Mouse (Mus musculus) left cerebral cortex, postnatal 36 days (tissue): Measurements from ENCODE around the gene Adgrg1. TPM values are rescaled to one million over a fixed set of nuclear protein-coding genes. Genes with fewer than 3 reads are reported as not detected.
A peak's percentile ranks its signal among the peaks of the same experiment; 100 is the strongest.

Experiments
- DNase-seq, 2 experiments: peaks; one replicate each; pipeline ENCODE4 v3.0.0; 2021 to 2022; ENCODE audit warnings: low spot score in 2 of 2, mixed read lengths in 1 of 2
- intact Hi-C: fragments of 180-260 bp; cut with DNase I; formaldehyde crosslinking; loops from one replicate; pipeline ENCODE4 v1.15.1; 2025
- total RNA-seq, 2 experiments: library from RNA; stranded (reverse); gene quantifications; 2 replicates each; pipeline ENCODE4 v1.2.3; 2021

Adgrg1 gene
- total RNA-seq, 2 experiments from 2014 or later: 73.3 to 74.2 TPM

DNA sequence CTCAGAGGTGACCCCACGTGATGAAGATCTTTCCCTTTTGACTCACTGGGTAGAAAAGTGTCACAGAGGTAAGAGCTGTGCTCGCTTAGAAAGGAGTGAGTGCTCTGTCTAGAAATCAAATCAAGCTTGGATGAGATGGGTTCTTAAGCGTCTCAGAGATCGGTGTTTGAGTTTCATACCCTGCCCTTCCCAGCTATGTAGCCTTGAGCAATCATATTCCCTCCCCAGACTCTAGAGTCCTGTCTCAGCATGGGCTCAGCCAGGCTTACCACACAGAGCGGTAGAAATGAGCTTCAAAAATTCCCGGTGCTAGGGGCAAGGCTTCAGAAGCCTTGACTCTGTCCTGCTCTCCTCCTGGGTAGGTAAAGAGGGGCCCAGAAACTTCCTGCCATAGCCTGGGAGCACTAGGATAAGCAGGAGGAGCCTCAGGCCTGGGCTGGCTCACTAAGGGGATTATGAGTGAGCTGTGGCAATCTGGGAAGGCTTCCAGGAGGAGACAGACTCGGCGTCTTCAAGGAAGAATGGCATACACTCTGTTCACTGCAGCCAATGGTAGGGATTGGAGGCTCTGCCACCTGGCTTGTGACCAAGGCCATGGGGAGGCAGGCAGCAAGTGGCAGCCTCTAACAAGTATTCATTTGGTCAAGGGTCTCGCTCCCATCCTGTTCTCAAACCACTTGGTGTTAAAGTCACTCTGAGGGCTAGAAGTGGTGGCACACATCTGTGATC lies 18.6 kb downstream of the Adgrg1 start:
- intact Hi-C loops: loop anchor here (5.0 kb wide), 1 partner anchor 121 kb away; no protein-coding TSS in a partner anchor
- no peak for DNase-seq

DNA sequence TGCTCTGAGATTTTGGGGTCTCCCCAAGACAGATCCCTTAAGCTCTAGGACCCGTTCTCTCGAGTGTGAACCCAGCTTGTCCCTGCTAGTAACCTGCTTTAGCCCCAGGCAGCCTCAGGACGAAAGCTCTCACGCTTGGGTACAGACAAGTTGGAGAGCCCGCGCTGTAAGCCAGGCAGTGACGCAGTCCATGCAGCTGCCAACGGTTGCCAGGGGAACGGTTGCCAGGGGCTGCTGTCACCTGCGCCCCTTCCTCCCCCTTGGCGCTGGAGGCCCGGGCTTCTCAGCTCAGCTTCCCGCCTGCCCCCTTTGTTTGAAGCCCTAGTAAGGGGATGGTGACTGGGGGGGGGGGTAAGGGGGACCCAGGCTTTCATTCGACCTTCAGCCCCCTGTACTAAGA lies 19.5 kb downstream of the Adgrg1 start:
- intact Hi-C loops: loop anchor here (5.0 kb wide), 1 partner anchor 122 kb away; no protein-coding TSS in a partner anchor

DNA sequence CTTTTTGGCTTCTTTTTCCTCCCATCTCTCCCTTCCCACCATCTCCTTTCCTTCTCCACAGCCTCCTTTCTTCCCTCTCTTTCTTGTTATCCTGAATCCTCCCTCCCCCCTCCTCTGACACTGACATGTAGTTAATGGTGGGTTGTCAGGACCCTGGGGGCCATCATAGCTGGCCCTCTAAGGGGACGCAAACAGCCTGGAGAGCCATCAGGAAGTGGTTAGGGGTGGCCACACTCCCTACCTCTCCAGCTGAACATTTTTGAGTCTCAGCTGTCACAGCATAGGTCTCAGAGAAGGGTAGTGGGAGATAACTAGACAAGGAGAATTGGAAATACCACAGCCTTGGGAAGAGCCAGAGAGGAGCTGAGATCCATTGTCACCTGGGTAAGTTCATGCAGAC lies 20.0 kb downstream of the Adgrg1 start:
- DNase-seq: no peak
- intact Hi-C loops: loop anchor here (5.0 kb wide), 1 partner anchor 122 kb away; no protein-coding TSS in a partner anchor

More for the DNA sequence above, 19.5 kb downstream of the Adgrg1 start:
- peak; percentile 64 for DNase-seq

DNA sequence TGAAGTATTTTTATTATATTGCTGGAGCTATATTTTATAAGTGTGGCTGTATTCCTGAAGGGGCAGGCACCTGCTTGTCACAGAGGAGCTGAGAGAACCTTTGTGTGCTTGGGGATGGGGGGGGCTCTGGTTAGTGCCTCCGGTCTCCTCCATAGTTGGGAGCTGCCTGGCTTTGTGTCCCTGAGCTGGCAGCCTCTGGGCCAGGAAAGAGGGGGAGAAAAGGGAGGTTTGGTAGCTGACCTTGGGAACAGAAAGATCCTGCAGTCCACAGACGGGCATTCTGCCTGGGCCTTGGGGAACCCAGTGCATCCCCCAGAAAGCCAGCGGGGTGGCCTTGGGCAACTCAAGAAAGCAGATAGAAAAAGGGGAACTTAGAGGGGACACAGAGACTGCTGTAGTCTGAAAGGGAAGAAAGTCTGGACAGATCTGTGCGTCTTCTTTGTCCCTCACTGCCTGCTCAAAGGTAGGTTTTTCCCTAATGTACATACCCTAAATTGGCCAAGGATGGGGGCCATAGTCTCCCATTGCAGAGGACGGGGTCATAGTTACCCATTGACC lies 20.9 kb downstream of the Adgrg1 start:
- DNase-seq: no peak
- intact Hi-C loops: no loop called here

DNA sequence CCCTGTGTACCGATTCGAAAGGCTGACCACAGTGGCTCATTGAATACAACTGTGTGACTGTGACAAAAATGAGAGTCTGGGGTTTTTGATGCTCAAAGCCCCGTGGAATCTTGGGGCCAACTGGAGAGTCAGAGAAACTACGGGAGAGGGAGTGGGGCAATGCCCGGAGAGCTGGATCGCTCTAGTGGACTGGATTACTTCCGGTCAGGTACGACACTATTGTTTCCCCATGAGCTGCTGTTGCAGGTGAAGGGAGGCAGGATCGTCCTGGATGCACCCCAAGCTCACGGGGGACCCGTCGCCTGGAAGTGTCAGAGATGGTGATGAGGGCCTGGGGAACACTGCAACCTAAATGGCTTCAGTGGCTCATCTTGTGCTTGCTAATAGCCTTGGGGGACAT lies 21.5 kb downstream of the Adgrg1 start:
- DNase-seq: no peak
- intact Hi-C loops: no loop called here

DNA sequence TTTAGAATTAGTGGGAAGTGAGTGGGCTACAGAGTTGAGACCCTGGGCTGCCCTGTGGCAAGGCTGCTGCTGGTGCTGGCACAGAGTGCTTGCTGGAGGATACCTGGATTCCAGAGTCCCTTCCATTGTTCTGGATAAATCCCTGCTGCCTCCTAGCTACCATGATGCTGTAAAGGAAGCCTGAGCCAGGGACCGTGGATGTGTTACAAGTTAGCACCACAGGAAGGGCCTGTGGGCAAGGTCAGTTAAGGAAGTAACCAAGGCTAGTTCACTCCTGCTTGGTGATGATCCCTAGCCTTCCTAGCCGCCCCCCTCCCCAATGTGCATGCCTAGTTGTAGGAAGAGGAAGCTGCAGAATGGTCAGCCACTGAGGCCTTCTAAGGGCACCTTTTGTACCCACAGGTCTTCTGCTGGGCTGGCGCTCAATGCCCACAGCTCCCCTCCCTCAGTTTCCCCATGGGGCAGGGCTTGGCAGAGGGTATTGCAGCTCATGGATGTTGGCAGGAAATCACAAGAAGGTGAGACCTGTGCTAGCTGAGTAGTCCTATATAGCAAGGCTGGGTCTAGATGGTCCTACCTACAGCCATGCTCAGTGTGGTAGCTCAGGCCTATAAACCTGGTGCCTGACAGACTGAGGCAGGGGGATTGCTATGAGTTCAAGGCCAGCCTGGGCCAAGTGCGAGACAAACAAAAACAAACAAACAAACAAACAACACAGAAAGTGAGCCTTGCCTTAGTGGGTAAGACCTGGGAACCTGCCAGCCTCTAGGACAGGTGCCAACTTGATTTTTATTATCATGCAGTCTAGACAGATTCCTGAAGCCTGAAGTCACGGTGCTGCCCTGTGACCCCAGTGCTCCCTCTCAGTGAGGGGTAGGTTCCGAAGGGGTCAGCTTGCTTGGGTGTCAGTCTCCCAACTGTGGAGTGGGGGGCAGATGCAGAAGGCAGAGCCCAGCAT lies 22.6 kb downstream of the Adgrg1 start:
- intact Hi-C loops: no loop called here
- no peak for DNase-seq

DNA sequence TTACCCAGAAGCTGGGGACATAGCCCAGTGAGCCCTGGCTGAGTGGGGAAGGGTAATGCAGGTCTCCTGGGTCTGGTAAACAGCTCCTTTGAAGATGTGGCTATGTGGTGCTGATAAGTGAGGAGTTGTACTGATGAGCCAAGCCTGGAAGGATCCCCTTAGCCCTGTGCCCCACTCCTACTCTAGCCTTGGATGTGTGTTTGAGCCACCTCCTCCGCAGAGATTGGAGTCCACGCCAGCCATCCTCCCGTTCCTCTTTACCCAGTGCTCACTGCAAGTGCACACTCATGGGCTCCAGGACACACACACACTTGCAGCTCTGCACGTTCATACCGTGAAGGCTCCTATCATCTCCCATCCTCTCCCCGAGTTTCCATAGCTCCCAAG lies 23.3 kb downstream of the Adgrg1 start:
- intact Hi-C loops: no loop called here

DNA sequence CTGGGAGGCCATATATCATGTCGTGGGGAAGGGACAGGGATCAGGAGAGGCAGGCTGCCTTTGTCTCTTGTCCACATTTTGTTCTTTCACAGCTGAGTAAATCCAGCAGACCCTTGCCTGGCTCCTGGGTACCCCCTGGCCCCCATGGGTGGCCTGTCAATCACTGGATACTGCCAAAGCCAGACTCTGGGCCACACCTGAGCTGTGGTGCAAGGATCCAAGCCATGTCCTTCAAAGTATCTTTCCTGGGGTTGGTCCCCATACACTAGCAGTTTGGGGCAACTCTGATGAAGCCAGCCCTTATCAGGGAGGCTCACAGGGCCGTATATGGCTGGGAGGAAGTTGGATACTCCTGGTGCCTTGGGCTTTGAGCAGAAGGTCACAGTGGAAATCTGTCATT lies 23.9 kb downstream of the Adgrg1 start:
- intact Hi-C loops: no loop called here
- DNase-seq: no peak

More for the DNA sequence above, 23.3 kb downstream of the Adgrg1 start:
- no peak for DNase-seq

DNA sequence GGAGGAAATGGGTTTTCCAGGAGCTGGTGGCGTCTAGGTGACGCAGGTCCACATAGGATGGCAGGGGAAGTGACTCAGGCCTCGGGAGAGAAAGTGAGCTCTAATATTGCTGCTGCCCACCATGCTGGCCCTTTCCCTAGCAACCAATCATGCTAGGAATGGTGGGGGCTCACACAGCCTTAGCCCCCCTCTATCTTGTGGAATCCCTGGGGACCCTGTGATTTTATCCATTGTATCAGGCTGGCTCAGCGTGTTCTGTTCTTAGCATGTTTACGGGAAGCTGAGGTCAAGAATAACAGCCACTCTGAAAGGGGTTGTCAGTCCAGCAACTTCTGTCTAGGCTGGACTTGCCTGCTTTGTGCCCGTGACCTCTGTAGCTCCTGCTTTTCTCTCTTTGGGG lies 24.5 kb downstream of the Adgrg1 start:
- intact Hi-C loops: no loop called here
- no peak for DNase-seq

DNA sequence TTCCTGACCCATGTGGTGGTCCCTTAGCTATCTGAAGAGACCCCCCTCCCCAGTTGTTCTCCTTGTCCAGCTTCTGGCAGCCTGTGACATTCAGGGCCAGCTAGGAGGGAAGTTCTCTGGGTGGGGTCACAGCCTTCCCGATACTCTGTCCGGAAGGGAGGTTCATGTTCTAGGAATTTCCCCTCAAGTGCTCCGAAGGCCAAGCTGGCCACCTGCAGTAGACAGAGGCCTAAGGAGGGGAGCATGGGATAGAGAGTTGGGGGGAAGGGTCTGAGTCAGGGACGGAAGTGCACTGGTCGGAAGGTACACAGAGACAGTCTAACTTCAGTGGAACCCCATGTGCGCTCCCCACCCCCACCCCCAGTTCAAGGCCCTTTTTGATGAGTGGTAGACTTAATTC lies 25.4 kb downstream of the Adgrg1 start:
- no peak for DNase-seq
- intact Hi-C loops: no loop called here

DNA sequence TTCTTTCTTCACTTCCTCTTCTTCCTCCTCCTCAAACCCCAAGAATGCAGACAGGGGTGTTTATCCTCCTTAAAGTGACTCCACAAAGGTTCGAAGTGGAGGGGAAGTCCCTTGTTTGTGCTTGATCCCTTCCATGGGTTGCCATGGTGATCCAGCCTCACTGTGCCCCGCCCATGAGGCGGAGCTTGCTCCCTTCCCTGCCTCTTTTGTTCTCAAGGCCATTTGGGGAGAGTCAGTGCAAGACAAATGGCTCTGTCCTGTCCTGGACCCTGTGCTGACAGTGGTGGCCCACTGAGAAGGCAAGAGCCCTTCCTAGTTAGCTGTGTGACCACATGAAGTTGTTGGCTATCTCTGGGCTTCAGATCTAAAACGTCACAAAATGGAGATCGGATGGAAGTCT lies 26.1 kb downstream of the Adgrg1 start:
- intact Hi-C loops: loop anchor here (1.0 kb wide), 1 partner anchor 50 kb away; no protein-coding TSS in a partner anchor
- DNase-seq: no peak

DNA sequence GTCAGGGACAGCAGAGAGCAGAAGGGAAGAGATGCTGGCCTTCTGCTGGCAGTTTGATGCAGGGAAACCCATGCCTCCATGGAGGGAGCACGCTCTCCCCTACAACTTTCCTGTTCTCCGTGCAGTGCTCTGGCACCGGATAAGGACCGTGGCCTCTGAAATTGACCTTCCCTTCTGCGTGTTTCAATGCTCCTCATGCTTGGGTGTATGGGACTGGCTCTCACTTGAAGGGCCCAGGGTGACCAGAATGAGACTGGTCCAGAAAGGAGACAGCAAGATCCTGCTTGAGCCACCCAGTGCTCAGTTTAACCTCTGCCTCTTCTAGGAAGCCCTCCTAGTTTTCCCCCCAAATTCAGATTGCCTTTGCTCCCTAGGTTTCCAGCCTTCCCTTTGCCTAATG lies 26.6 kb downstream of the Adgrg1 start:
- intact Hi-C loops: loop anchor here (1.0 kb wide), 1 partner anchor 51 kb away; no protein-coding TSS in a partner anchor
- no peak for DNase-seq

DNA sequence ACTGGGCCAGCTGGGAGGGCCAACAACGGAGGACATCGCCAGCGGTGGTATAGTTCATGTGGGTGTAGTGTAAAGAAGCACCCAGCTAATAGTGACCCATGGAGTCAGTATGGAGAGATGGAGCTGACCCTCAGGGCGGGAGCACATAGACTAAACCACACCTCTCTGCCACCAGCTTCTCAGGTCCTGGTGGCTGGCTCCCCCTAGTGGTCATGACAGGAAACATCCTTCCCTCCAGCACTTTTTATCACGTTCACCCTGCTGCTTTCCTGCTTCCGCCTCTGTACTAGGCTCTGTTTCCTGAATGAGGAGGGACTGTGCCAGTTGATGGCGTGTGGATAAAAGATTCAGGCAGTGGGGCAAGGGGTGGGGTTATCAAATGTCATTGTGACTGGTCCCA lies 27.1 kb downstream of the Adgrg1 start:
- peak; percentile 69 to 77 for DNase-seq
- intact Hi-C loops: loop anchor here (1.0 kb wide), 1 partner anchor 51 kb away; no protein-coding TSS in a partner anchor

DNA sequence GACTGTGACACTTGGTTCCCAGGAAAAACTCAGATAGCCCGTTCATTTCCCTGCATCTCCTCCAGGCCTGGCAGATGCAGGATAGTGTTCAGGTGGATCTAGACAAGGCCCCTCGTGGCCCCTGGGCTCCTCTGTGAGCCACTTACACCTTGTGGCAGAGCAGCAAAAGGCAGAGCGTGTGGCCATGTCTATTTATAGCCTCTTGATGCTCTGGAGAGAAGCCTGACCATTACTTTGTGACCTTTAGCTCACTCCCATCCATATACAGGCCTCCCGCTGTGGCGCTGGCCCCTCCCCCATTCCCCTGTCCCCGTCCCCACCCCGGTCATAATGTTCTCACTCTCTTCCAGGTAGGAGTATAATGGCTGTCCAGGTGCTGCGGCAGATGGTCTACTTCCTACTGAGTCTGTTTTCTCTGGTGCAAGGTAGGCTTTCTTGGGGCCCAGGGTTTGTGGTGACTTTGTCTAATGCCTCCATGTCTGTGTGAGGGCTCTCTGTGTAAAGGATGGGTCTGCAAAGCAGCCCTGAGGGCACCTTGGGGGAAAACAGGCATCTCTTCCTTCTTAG lies 27.6 kb downstream of the Adgrg1 start:
- no peak for DNase-seq
- intact Hi-C loops: no loop called here

DNA sequence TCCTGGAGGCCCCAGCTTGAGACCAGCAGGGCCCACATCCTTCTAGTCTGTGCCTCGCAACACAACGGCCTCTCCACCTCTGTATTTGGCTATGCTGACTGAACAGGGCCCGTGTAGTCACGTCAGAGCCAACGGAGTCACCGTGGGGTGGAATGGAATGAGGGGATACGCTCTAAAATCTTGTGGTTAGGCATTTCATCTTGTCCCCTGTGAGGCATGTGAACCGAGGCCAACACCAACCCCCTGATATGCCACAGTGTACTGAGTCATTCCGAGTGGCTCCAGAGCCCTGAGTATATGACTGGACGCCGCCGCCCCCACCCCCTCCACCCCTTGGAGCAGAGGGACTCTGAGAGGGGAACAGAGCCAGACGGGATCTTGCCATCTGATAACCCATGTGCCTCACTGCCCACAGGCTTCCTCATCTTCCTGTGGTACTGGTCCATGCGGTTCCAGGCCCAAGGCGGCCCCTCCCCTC lies 37.9 kb downstream of the Adgrg1 start:
- no peak for DNase-seq
- intact Hi-C loops: no loop called here

DNA sequence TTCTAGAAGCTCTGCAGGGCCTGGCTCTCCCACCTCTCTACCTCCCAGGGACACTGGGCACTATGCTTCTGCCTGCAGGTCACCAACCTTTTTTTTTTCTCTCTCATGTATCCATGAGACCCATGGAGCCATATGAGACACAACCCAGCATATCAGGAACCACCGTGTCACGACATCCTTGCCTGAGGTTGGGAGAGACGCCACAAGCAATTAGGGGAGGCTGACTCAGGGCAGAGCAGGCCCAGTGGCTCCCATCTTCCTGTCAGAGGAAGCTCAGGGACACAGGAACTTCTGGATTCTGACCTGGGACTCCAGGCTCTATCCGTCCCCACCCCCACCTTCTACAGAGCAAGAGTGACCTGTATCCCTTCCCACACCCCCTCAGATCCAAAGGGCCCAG lies 41.3 kb downstream of the Adgrg1 start:
- no peak for DNase-seq
- intact Hi-C loops: no loop called here

DNA sequence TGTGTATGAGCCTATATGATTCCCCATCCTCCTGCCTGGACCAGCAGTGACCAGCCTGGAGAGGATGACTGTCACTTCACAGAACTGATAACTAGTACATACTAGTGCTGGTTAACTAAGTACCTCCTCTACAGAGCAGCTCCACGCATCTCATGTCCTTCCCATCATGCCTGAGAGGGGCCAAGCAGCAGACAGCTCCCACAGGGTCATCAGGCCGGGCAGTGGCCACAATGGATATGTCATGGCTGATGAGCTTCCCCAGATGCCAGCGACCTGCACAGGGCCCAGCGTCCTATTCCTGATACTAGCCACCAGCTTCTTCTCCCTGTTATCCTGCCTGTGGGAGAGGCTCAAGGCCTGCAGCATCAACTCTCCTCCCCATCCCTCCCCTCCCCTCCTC lies 42.1 kb downstream of the Adgrg1 start:
- no peak for DNase-seq
- intact Hi-C loops: no loop called here

DNA sequence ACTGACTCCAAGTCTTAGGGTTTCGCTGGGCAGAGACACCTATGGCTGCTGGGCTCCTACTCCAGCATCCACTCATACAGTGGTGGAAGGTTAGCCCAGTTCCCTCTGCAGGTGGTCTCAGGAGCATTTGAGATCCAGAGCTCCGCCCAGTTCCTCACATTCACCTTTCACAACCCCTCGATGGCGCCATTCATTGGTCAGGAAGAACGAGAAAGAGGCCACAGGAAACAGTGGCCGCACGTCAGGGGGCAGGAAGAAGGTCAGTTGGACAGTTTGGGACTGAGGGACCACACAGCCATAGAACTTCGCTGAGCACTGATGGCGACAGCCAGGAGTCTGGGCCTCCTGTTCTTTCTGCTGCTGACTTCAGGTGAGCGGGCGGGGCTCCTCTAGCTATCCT lies 42.9 kb downstream of the Adgrg1 start, which contains the start of gene Adgrg3:
TSS of gene Adgrg3 (plus strand) at position 242 of the 400 bp plus-strand sequence.
- DNase-seq: no peak
- intact Hi-C loops: no loop called here

DNA sequence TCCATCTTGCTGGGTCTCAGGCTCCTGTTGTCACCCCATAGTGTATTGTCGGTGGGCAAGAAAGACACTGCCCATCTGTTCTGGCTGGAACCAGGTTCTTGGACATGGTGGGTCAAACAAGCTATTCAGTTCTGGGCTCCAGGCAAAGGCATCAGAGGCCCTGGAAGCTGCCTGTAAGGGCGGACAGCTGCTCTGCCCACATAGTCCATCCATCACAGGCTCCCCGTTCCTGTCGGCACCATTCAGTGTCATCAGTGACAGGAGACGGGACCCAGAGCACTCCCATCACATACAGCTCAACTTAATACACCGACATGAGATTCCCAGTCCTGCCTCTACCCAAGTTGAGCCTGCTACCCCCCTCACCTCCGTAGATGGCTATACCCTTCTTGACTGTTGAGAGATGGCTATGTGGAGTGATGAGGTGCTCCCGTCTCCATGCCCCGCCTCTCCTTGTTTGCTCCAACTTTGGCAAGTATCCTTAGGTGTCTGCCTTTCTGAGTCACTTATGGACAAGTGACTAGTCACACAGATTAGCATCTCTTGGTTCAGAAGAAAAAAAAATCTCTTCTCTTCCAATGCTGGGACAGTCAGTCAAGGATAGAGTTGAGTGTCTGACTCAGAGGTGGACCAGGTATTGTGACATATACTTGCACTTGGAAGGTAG lies 43.6 kb downstream of the Adgrg1 start:
- intact Hi-C loops: no loop called here
- no peak for DNase-seq
